Mouse (Mus musculus) kidney, postnatal 25 days (tissue): ENCODE measurements around the gene Ercc6l.
"Not testable (repeated sequence)": the region's sequence is repeated elsewhere in the genome, so short reads cannot be mapped to it uniquely, and the experiment has no call there.

ENCODE experiments used
- DNase-seq, 2 experiments: peaks; one replicate each; pipeline ENCODE4 v3.0.0; 2021; ENCODE audit warnings: mixed read lengths in 2 of 2

Ercc6l gene

DNA sequence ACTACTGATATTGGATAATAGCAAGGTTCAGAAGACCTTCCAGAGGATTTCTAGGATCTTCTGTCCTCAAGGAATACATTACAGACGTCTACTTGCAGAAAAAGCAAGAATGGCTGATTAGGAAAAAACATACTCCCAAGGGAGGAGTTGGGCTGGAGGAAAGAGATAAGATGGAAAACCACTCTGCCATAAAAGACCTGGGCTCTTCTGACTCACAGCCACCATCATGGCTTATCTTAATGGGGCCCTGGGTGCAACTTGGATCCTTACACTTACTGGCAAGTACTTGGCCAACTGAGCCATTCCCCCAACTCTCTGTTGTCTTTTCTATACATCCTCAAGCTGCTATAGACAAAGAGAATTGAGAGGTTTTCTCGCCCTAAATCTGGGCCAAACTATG is 53.1 kb downstream of the Ercc6l start:
- DNase-seq = not testable (repeated sequence)

DNA sequence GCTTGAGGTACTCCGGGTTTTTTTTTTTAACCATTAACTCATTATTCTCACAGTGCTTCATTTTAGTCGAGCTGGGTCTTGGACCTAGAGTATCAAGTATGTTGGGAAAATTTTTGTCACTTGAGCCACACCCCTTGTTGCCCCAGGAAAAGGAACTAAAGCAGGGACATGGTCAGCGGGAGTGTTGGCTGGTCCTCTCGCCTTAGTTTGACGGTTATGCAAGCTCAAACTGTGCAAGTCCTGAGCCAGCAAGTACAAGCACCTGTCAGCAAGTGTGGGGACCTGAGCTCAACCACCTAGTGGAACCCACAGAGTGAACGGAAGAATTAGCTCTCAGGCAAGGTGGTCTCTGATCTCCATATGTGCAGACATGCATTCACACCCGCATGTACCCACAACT is 55.0 kb downstream of the Ercc6l start:
- DNase-seq = no peak

DNA sequence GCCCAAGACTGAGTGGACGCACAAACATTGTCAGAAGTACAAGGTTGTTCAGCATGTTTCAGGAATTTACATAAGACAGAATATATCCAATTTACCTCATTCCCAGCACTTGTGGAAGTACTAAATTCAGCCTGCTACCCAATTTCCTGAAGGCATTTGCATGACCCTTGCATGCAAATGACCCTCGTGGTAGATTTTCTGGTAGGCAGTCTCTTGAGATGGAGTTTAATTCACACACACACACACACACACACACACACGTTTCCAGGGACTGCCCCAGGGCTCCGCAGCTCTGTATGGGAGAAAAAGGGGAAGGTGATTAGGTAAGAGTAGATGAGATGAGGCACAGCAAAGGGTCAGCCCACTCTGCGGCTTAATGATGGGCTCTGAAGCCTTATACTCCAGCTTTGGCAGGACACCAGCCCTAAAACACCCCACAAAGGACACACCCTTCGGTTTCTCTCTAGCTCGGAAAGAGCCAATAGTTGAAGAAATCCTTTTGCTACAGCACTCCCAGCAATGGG is 62.4 kb downstream of the Ercc6l start:
- DNase-seq = no peak
